Mouse (Mus musculus) forebrain, embryonic 15.5 days (tissue): ENCODE results near the gene Slc38a10. TPM values are rescaled to one million over a fixed set of nuclear protein-coding genes. Genes with fewer than 3 reads are reported as not detected.
A peak's percentile ranks its signal among the peaks of the same experiment; 100 is the strongest.

Source experiments
- ATAC-seq: fragments of 200-750 bp; cut with Nextera tagmentation; replicated peaks from 2 replicates; pipeline ENCODE4 v1.8.0; 2017; ENCODE audit warnings: mild to moderate bottlenecking, moderate TSS enrichment, moderate library complexity
- H3K27ac ChIP-seq: fragments of 300-500 bp; sonication (generic); replicated peaks from 2 replicates; pipeline ENCODE4 v1.5.1; 2015; ENCODE audit warnings: mild to moderate bottlenecking, inconsistent platforms
- H3K27me3 ChIP-seq: fragments of 300-500 bp; sonication (generic); 2 replicates; pipeline ENCODE4 v1.6.1; 2015; ENCODE audit warnings: inconsistent platforms
- H3K36me3 ChIP-seq: fragments of 300-500 bp; sonication (generic); 2 replicates; pipeline ENCODE4 v1.6.1; 2015; ENCODE audit warnings: mild to moderate bottlenecking, inconsistent platforms
- H3K4me1 ChIP-seq: fragments of 300-500 bp; sonication (generic); 2 replicates; pipeline ENCODE4 v1.6.1; 2015; ENCODE audit warnings: inconsistent platforms
- H3K4me2 ChIP-seq: fragments of 300-500 bp; sonication (generic); replicated peaks from 2 replicates; pipeline ENCODE4 v1.6.1; 2015; ENCODE audit warnings: mild to moderate bottlenecking, inconsistent platforms
- H3K4me3 ChIP-seq: fragments of 300-500 bp; sonication (generic); 2 replicates; pipeline ENCODE4 v1.5.1; 2015; ENCODE audit warnings: mild to moderate bottlenecking, inconsistent platforms
- H3K9ac ChIP-seq: fragments of 300-500 bp; sonication (generic); replicated peaks from 2 replicates; pipeline ENCODE4 v1.6.1; 2015; ENCODE audit warnings: mild to moderate bottlenecking, inconsistent platforms
- H3K9me3 ChIP-seq: fragments of 300-500 bp; sonication (generic); 2 replicates; pipeline ENCODE4 v1.6.1; 2016; ENCODE audit warnings: inconsistent platforms
- WGBS: fragments of 180-500 bp; shearing (Covaris S2); methylation state at CpG from one replicate; pipeline ENCODE4 v1.1.7; 2015; ENCODE audit warnings: mixed read lengths; 5-methylcytosine and 5-hydroxymethylcytosine counted together
- polyA plus RNA-seq: library from polyadenylated mRNA; unstranded; fragments of >200 nt; fragmentation: Nextera tagmentation; extraction: Ambion mirVana; gene quantifications from 2 replicates; pipeline ENCODE4 v1.2.1, GENCODE M21; 2015

Slc38a10 gene
- polyA plus RNA-seq, 1 experiment from 2014 or later, result 98.9 TPM

- Histone ChIP-seq H3K4me3 (no peak overlapping the region), H3K9ac (no peak overlapping the region), H3K27me3 (no peaks in the 10 kb centered on the region), H3K9me3 (no peaks in the 10 kb centered on the region), H3K4me2 (no peak overlapping the region), H3K4me1 (peaks cover 20% of the 10 kb centered on the region), H3K27ac (no peak overlapping the region), H3K36me3 (peaks cover 21% of the 10 kb centered on the region)
- ATAC-seq, result no peak
- WGBS, result 93% methylated on average over 5 of the region's 5 CpGs
Measured at GRCm38 (mm10) chr11:120134148-120134547, 17.0 kb downstream of the Slc38a10 start.

DNA sequence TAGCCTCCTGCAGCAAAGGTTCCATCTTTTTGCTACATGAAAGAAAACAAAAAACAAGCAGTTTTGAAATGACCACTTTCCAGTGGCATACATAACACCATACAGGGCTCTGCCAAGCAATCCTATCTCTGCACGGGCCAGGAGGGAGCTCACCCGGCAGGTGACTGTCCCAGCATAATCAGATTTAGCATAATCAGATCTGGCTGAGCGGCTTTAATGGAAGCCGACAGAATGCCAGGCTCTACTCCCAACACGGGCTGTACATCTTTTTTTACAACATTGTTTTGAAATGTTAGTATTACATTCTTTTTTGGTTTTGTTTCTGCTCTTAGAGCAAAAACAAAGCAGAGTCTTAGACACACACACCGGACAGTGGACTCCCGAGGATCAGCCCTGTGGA, 21.9 kb downstream of the Slc38a10 start:
- Histone ChIP-seq H3K4me3 (no peak overlapping the region), H3K4me1 (no peaks in the 10 kb centered on the region), H3K9me3 (no peaks in the 10 kb centered on the region), H3K27me3 (no peaks in the 10 kb centered on the region), H3K9ac (no peak overlapping the region), H3K4me2 (no peak overlapping the region), H3K36me3 (peaks cover 29% of the 10 kb centered on the region), H3K27ac (no peak overlapping the region)
- no peak for ATAC-seq
- WGBS, result 75% methylated on average over 7 of the region's 7 CpGs

DNA sequence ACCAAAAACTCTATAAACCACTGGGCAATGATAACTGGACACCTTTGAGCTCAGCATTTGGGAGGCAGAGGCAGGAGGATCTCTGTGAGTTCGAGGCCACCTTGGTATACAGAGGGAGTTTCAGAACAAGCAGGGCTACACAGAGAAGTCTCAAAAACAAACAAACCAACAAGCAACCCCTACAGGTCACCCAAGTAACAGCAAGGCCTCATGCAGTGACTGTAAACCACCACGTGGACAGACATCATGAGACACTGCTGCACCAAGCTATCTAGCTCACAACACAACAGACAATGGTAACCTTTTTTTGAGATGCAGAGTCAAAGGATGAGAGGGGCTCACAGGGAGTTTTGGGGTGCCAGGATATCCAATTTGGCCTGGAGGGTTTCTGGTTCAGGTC, 24.3 kb downstream of the Slc38a10 start:
- Histone ChIP-seq H3K4me1 (peaks cover 3% of the 10 kb centered on the region; the same call in 1 of the 2 replicates), H3K36me3 (peaks cover 17% of the 10 kb centered on the region), H3K27me3 (no peaks in the 10 kb centered on the region), H3K4me2 (no peak overlapping the region), H3K9ac (no peak overlapping the region), H3K9me3 (no peaks in the 10 kb centered on the region), H3K4me3 (no peak overlapping the region), H3K27ac (no peak overlapping the region)
- 86% methylated on average over 2 of the region's 2 CpGs for WGBS
- no peak for ATAC-seq

GRCm38 (mm10) chr11:120122126-120122525, 29.0 kb downstream of the Slc38a10 start:
- H3K9ac ChIP-seq, result no peak overlapping the region
- peaks cover 13% of the 10 kb centered on the region for H3K4me1 ChIP-seq
- no peak overlapping the region for H3K4me3 ChIP-seq
- no peaks in the 10 kb centered on the region for H3K9me3 ChIP-seq
- H3K27me3 ChIP-seq, result no peaks in the 10 kb centered on the region
- H3K36me3 ChIP-seq, result peaks cover 9% of the 10 kb centered on the region
- 73% methylated on average over 12 of the region's 12 CpGs for WGBS
- peak overlapping the region; percentile 44 for H3K27ac ChIP-seq
- H3K4me2 ChIP-seq, result no peak overlapping the region
- no peak for ATAC-seq

DNA sequence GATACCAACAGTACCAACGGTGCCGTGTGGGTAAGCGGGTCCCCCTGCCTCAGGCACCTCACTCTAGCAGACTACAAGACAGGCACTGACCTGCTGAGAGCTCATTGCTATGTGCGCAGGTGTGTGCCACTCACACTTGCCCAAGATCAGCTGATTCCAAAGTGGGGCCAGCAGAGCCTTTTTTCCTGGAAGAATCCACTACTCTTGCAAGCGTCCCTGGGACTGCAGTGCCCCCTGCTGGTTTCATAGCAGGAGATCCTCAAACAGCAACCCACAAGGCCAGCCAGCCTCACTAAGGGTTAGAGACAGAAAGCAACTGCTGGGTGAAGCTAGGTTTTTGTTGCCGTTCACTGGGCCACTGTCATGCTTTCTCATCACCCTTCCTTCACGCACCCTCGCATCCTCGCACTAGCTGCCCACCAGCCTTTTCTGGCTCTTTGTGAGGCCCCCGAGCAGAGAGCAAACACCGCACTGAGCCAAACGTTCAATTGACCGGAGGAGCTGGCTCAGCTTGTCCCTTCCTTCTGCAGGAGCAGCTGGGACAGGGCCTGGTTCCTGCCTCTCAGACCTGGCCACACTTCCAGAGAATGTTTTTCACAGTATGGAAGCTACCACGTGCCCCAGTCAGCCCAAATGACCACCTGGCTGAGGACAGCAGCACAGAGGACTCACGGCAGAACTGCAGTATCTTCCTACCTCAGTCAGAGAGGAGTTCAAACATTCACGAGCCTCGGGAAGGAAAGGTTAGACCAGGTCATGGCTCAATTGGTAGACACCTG, 30.3 kb downstream of the Slc38a10 start:
- Histone ChIP-seq H3K4me3 (no peak overlapping the region), H3K36me3 (peaks cover 6% of the 10 kb centered on the region), H3K9me3 (no peaks in the 10 kb centered on the region), H3K4me2 (no peak overlapping the region), H3K27ac (peak overlapping the region; percentile 24; the same call in 1 of the 2 replicates), H3K4me1 (peaks cover 13% of the 10 kb centered on the region), H3K27me3 (no peaks in the 10 kb centered on the region), H3K9ac (no peak overlapping the region)
- no peak for ATAC-seq
- 83% methylated on average over 17 of the region's 17 CpGs for WGBS

- Histone ChIP-seq H3K27me3 (no peaks in the 10 kb centered on the region), H3K9ac (no peak overlapping the region), H3K9me3 (no peaks in the 10 kb centered on the region), H3K4me3 (no peak overlapping the region), H3K36me3 (peaks cover 9% of the 10 kb centered on the region), H3K4me2 (no peak overlapping the region), H3K4me1 (peaks cover 13% of the 10 kb centered on the region), H3K27ac (peak overlapping the region; percentile 24)
- ATAC-seq, result peak; percentile 46; the same call in 1 of the 2 replicates
- 74% methylated on average over 10 of the region's 10 CpGs for WGBS
Measured at GRCm38 (mm10) chr11:120119936-120120541, 31.1 kb downstream of the Slc38a10 start.

GRCm38 (mm10) chr11:120119108-120119507, 32.0 kb downstream of the Slc38a10 start:
- H3K27me3 ChIP-seq, result no peaks in the 10 kb centered on the region
- no peak overlapping the region for H3K4me2 ChIP-seq
- 91% methylated on average over 7 of the region's 7 CpGs for WGBS
- H3K4me1 ChIP-seq, result peaks cover 13% of the 10 kb centered on the region
- peaks cover 9% of the 10 kb centered on the region for H3K36me3 ChIP-seq
- no peak overlapping the region for H3K9ac ChIP-seq
- no peak overlapping the region for H3K4me3 ChIP-seq
- no peak overlapping the region for H3K27ac ChIP-seq
- no peak for ATAC-seq
- no peaks in the 10 kb centered on the region for H3K9me3 ChIP-seq

GRCm38 (mm10) chr11:120117626-120118025, 33.5 kb downstream of the Slc38a10 start:
- no peak overlapping the region for H3K4me2 ChIP-seq
- H3K9ac ChIP-seq, result no peak overlapping the region
- no peaks in the 10 kb centered on the region for H3K9me3 ChIP-seq
- H3K4me1 ChIP-seq, result peaks cover 13% of the 10 kb centered on the region
- no peak overlapping the region for H3K4me3 ChIP-seq
- H3K27me3 ChIP-seq, result no peaks in the 10 kb centered on the region
- H3K27ac ChIP-seq, result no peak overlapping the region
- 83% methylated on average over 2 of the region's 2 CpGs for WGBS
- peaks cover 9% of the 10 kb centered on the region for H3K36me3 ChIP-seq
- no peak for ATAC-seq

GRCm38 (mm10) chr11:120114488-120115215, 36.5 kb downstream of the Slc38a10 start:
- H3K4me3 ChIP-seq, result no peak overlapping the region
- H3K36me3 ChIP-seq, result peaks cover 13% of the 10 kb centered on the region
- no peak for ATAC-seq
- H3K9me3 ChIP-seq, result no peaks in the 10 kb centered on the region
- WGBS, result 95% methylated on average over 21 of the region's 21 CpGs
- H3K27me3 ChIP-seq, result no peaks in the 10 kb centered on the region
- H3K27ac ChIP-seq, result no peak overlapping the region
- peaks cover 5% of the 10 kb centered on the region for H3K4me1 ChIP-seq
- H3K9ac ChIP-seq, result no peak overlapping the region
- H3K4me2 ChIP-seq, result no peak overlapping the region

GRCm38 (mm10) chr11:120112136-120112535, 39.0 kb downstream of the Slc38a10 start:
- Histone ChIP-seq H3K27me3 (no peaks in the 10 kb centered on the region), H3K36me3 (peaks cover 22% of the 10 kb centered on the region), H3K4me2 (no peak overlapping the region), H3K4me3 (no peak overlapping the region), H3K4me1 (peaks cover 4% of the 10 kb centered on the region; the same call in 1 of the 2 replicates), H3K9ac (no peak overlapping the region), H3K27ac (no peak overlapping the region), H3K9me3 (no peaks in the 10 kb centered on the region)
- ATAC-seq, result no peak
- WGBS, result 91% methylated on average over 4 of the region's 4 CpGs

DNA sequence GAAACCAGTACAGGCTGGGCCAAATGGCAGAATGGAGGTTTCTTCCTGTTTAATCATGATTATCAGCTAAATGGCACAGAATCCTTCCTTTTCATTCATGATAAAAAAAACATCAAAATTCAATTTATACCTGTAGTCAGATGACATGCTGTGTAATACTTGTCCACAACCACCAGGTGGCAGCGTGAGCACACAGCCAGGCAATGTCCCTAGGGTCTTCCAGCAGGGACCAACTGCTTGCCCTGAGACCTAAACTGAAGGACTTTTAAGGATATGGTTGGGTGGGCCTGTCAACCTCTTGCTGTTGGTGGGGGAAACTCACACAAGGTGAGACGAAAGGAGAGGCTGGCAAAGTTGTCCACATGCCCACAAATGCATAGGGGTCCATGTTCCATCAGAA, 40.1 kb downstream of the Slc38a10 start:
- Histone ChIP-seq H3K27me3 (no peaks in the 10 kb centered on the region), H3K36me3 (peaks cover 23% of the 10 kb centered on the region), H3K27ac (no peak overlapping the region), H3K9ac (no peak overlapping the region; the same call in 1 of the 2 replicates), H3K4me1 (peaks cover 4% of the 10 kb centered on the region; the same call in 1 of the 2 replicates), H3K9me3 (no peaks in the 10 kb centered on the region), H3K4me3 (no peak overlapping the region), H3K4me2 (no peak overlapping the region)
- no peak for ATAC-seq
- 6% methylated on average over 2 of the region's 2 CpGs for WGBS

DNA sequence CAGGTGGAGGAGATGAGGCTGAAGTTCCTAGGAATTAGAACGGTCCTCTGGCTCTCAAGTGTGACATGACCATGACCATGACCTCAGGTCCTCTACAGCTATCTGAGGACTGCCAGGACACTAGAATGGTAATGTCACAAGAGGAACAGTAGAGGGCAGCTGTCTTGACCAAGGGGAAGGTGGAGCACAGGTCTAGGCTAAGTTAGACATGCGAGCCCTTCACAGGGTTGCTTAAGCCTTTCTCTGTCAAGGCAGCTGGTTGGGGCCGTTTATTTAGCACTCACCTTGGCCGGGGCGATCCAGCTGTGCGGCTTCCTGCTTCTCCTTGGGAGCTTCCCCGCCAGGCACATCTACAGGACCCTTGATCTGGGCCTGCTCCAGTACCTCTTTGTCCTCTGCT, 40.6 kb downstream of the Slc38a10 start:
- peaks cover 4% of the 10 kb centered on the region; the same call in 1 of the 2 replicates for H3K4me1 ChIP-seq
- no peaks in the 10 kb centered on the region for H3K9me3 ChIP-seq
- no peak overlapping the region for H3K27ac ChIP-seq
- WGBS, result 66% methylated on average over 7 of the region's 7 CpGs
- H3K4me3 ChIP-seq, result no peak overlapping the region
- ATAC-seq, result no peak; the same call in 1 of the 2 replicates
- no peak overlapping the region for H3K4me2 ChIP-seq
- no peak overlapping the region; the same call in 1 of the 2 replicates for H3K9ac ChIP-seq
- H3K36me3 ChIP-seq, result peaks cover 20% of the 10 kb centered on the region
- H3K27me3 ChIP-seq, result no peaks in the 10 kb centered on the region
